ENCODE assay signal across 11 mouse cellular contexts in genomic region chr8:123717104-123717503, GRCm38 (mm10).
DNase-seq lines count a peak whose midpoint lies in the region; ATAC-seq and TF ChIP-seq lines count a peak whose summit lies in the region.
"Had no signal": no experiment of that assay in that cellular context is flagged by ENCODE, and none has a peak within 500 bp of the region (broad histone marks: within the 10 kb centered on the region; RNA-seq: fewer than 3 reads in every experiment).

No protein-coding gene starts in this region.

- H3K27ac ChIP-seq in heart, embryonic 10.5 days, result peak overlapping the region; percentile 84
- H3K27ac ChIP-seq in lung, embryonic 15.5 days, result no peak overlapping the region
- H3K27ac ChIP-seq in heart, embryonic 16.5 days (ENCODE audit: low read length), result peak overlapping the region; percentile 51; the same call in 1 of the 2 replicates
- peak overlapping the region; percentile 94 for H3K27ac ChIP-seq in small intestine, adult 2 months (ENCODE audit: insufficient read depth, low read depth, low read length)

- H3K36me3 ChIP-seq in heart, embryonic 10.5 days, result no peaks in the 10 kb centered on the region
- H3K36me3 ChIP-seq in lung, embryonic 15.5 days, result no peaks in the 10 kb centered on the region
- H3K36me3 ChIP-seq in heart, embryonic 16.5 days (ENCODE audit: control insufficient read depth, insufficient read depth), result no peaks in the 10 kb centered on the region
- no peaks in the 10 kb centered on the region for H3K36me3 ChIP-seq in small intestine, adult 2 months (ENCODE audit: control insufficient read depth, insufficient read depth, low read length)

- peak; percentile 40; the same call in 1 of the 2 replicates for ATAC-seq in lung, embryonic 15.5 days (ENCODE audit: borderline replicate concordance, extremely low read depth, low FRiP score, low TSS enrichment)
- peak; percentile 64 for ATAC-seq in heart, embryonic 16.5 days (replicated peaks; ENCODE audit: extremely low read depth, insufficient read depth, low FRiP score)
- ATAC-seq: CD4-positive, CD25-positive, alpha-beta regulatory T cell, adult 4 months had no signal

- DNase-seq in heart, embryonic 10.5 days (ENCODE audit: low spot score), result no peak
- DNase-seq in heart, postnatal 25 days (ENCODE audit: low spot score), result no peak
- no peak for DNase-seq in lung, postnatal 36 days
- no peak for DNase-seq in left cerebral cortex, postnatal 25 days (ENCODE audit: low spot score in 2 of 2)
- DNase-seq in layer of hippocampus, postnatal 36 days, result no peak
- DNase-seq: cerebellum, postnatal 14 days; thymus, postnatal 14 days had no signal

- H3K4me3 ChIP-seq in heart, embryonic 10.5 days, result no peak overlapping the region
- H3K4me3 ChIP-seq in lung, embryonic 15.5 days, result no peak overlapping the region
- no peak overlapping the region for H3K4me3 ChIP-seq in heart, embryonic 16.5 days (ENCODE audit: low read length)
- no peak overlapping the region for H3K4me3 ChIP-seq in small intestine, adult 2 months (ENCODE audit: low read depth, low read length)

- TF ChIP-seq POLR2A in small intestine, adult 2 months (IDR thresholded peaks at IDR 0.05; ENCODE audit: low read depth, low read length), result no peak

- H3K9me3 ChIP-seq in heart, embryonic 10.5 days, result no peaks in the 10 kb centered on the region
- no peaks in the 10 kb centered on the region for H3K9me3 ChIP-seq in lung, embryonic 15.5 days
- no peaks in the 10 kb centered on the region for H3K9me3 ChIP-seq in heart, embryonic 16.5 days (replicated peaks; ENCODE audit: control insufficient read depth, low read length)

- H3K9ac ChIP-seq in lung, embryonic 15.5 days, result no peak overlapping the region
- H3K9ac ChIP-seq in heart, embryonic 16.5 days (ENCODE audit: low read length), result no peak overlapping the region

- TF ChIP-seq CTCF in small intestine, adult 2 months (IDR thresholded peaks at IDR 0.05; ENCODE audit: extremely low read depth, insufficient read length, insufficient replicate concordance, low read depth, low read length), result no peak

- WGBS in heart, embryonic 10.5 days, result 25% methylated on average over 2 of the region's 2 CpGs
- WGBS in lung, embryonic 15.5 days, result 23% methylated on average over 2 of the region's 2 CpGs
- WGBS in heart, embryonic 16.5 days, result 38% methylated on average over 2 of the region's 2 CpGs
- WGBS in small intestine, adult 2 months, result 81% methylated on average over 2 of the region's 2 CpGs

- H3K4me2 ChIP-seq in lung, embryonic 15.5 days, result no peak overlapping the region
- no peak overlapping the region for H3K4me2 ChIP-seq in heart, embryonic 16.5 days (ENCODE audit: low read depth, low read length)

- intact Hi-C loops in heart, postnatal 25 days (cut with DNase I), result no loop called here
- intact Hi-C loops in left cerebral cortex, postnatal 25 days (cut with DNase I), result no loop called here

- peaks cover 74% of the 10 kb centered on the region for H3K4me1 ChIP-seq in heart, embryonic 10.5 days
- peaks cover 28% of the 10 kb centered on the region for H3K4me1 ChIP-seq in lung, embryonic 15.5 days
- H3K4me1 ChIP-seq in heart, embryonic 16.5 days (ENCODE audit: control insufficient read depth, insufficient read depth, low read length), result peaks cover 20% of the 10 kb centered on the region
- H3K4me1 ChIP-seq in small intestine, adult 2 months (ENCODE audit: control insufficient read depth, insufficient read depth, insufficient read length, low read length), result peaks cover 55% of the 10 kb centered on the region

- H3K27me3 ChIP-seq in heart, embryonic 10.5 days (ENCODE audit: insufficient read depth, poor library complexity, severe bottlenecking), result no peaks in the 10 kb centered on the region
- no peaks in the 10 kb centered on the region for H3K27me3 ChIP-seq in lung, embryonic 15.5 days
- H3K27me3 ChIP-seq in heart, embryonic 16.5 days (ENCODE audit: control insufficient read depth, insufficient read depth, low read length), result no peaks in the 10 kb centered on the region
- H3K27me3 ChIP-seq in small intestine, adult 2 months (ENCODE audit: control insufficient read depth, insufficient read depth, low read length), result no peaks in the 10 kb centered on the region
